Mouse (Mus musculus): ENCODE measurements around the gene Ciapin1.
A peak's percentile ranks its signal among the peaks of the same experiment; 100 is the strongest.

DNA sequence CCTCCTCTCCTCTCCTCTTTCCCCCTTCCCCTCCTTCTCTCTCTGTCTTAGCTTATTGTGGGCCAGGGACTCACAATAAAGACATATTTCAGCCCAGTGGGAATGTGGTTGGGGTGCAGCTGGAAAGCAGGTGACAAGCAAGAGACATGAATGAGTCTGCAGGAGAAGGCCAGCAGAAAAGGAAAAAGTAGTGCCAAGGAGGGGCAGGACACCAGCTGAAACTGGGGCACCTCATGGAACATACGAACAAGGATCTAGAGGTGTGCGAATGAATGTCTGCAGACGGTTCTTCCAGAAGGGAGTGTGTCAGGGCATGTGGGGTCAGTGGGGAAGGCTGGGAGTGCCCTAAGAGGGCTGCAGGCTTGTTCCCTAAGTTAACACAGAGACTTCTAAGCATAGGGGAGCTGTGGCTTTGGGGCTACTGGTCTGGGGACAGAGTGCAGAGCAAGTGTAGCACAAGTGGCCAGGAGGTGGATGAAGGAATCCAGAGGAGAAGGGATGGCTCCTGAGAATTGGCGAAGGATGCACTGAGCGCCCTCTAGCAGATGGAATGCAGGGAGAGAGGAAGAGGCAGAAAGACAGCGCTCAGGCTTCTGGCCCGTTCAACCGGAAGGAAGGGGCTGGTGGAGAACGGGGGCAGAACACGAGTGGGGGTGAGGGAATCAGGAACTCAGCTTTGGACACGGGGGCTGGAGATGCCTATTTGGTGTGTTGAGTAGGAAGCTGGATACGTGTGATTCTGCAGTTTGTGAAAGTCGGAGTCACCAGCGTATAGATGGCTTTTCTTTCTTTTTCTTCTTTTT lies 36.7 kb downstream of the Ciapin1 start:
- TF ChIP-seq CTCF (IDR thresholded peaks at IDR 0.05; ENCODE audit: extremely low read depth, insufficient read depth, low read length), result peak; percentile 54; the same call in 1 of the 2 replicates
- no peak for TF ChIP-seq POLR2A (IDR thresholded peaks at IDR 0.05; ENCODE audit: extremely low read depth, insufficient read depth, low read length)
